Mouse (Mus musculus) lung, postnatal 0 days (tissue): ENCODE measurements around the gene Mien1.

Source experiments
- CTCF ChIP-seq: IDR thresholded peaks from 2 replicates; pipeline ENCODE4 v1.5.1; 2016; ENCODE audit warnings: antibody characterized with exemption, mild to moderate bottlenecking
- EP300 ChIP-seq: IDR thresholded peaks from 2 replicates; pipeline ENCODE4 v1.6.1; 2016; ENCODE audit warnings: antibody characterized with exemption, mild to moderate bottlenecking, control low read depth

- no peak for TF ChIP-seq CTCF
- TF ChIP-seq EP300, result no peak
Measured at GRCm38 (mm10) chr11:98463911-98464310, 25.1 kb upstream of the Mien1 start.
